Mouse (Mus musculus) bone marrow macrophage, adult 2 months (primary cell): ENCODE data around the gene Col5a3.

ENCODE experiments used
- CTCF ChIP-seq: IDR thresholded peaks from 2 replicates; pipeline ENCODE4 v1.5.1; 2012; ENCODE audit warnings: low read depth, mild to moderate bottlenecking, low read length, moderate library complexity
- POLR2A ChIP-seq: IDR thresholded peaks from 2 replicates; pipeline ENCODE4 v1.6.1; 2012; ENCODE audit warnings: mild to moderate bottlenecking, low read depth, low read length, borderline replicate concordance

DNA sequence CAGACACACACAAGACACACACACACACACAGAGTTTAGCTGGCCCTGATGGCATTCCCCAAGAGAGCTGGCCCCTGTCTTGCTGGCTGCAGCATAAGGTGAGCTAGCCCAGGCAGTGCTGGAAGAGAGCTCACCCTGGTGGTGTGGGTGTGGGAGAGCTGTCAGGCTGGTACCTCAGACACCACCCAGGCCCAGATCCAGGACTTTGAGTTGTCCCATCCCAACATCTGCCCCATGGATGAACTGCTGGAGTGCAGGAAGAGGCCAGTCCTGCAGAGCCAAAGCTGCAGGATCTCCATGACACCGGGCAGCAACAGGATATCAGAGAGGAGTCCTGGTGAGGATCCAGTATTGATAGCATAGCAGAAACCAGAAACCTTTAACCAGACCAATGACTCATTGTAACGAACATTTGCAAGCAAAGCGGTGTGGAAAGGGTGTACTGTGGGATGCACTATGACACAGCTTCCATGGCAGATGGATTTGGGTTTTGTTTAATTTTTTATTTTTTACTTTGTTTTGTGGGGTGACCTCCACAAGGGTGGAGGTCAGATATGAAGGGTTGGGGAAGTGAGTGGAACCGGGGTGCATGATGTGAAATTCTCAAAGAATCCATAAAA lies 58.7 kb downstream of the Col5a3 start:
- TF ChIP-seq CTCF (no peak), POLR2A (no peak)
